34 mouse cellular contexts compared by ENCODE assay signal in the genomic region with DNA sequence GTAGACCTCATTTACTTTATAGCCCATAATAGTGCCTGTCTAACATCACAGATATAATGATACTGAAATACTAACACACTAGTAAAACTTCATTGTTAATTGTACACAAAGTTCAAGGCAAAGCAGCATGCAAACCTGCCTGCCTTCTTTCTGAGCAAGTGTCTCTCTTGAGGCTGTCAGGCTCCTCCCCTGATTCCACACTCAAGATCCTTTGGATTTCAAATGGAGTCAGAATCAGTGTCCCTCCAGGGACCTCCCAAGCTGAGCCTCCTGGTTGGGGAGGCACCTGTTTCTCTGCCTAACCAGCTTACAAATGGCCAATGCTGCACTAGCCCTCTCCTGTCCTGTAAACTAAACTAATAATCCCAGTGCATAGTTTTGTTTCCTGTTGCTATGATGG.
"Had no signal": no experiment of that assay in that cellular context is flagged by ENCODE, and none has a peak within 500 bp of the region (broad histone marks: within the 10 kb centered on the region; RNA-seq: fewer than 3 reads in every experiment).

No protein-coding gene starts in this region.

- DNase-seq: heart, postnatal 10 days; heart, postnatal 14 days; heart, postnatal 36 days; heart, postnatal 4 days; kidney, adult 11 months; kidney, adult 18-20 months; kidney, adult 2 months; kidney, adult 8-10 months; kidney, adult 9 months; kidney, postnatal 10 days; kidney, postnatal 14 days; kidney, postnatal 25 days; kidney, postnatal 36 days; kidney, postnatal 4 days; layer of hippocampus, adult 9-11 months; layer of hippocampus, postnatal 36 days had no signal

- H3K27me3 ChIP-seq: heart, embryonic 12.5 days; heart, embryonic 13.5 days; heart, embryonic 15.5 days; hindbrain, embryonic 12.5 days; hindbrain, embryonic 13.5 days; hindbrain, embryonic 15.5 days; intestine, embryonic 15.5 days; kidney, embryonic 15.5 days had no signal

- H3K9me3 ChIP-seq: heart, embryonic 10.5 days; heart, embryonic 12.5 days; heart, embryonic 13.5 days; heart, embryonic 15.5 days; hindbrain, embryonic 10.5 days; hindbrain, embryonic 12.5 days; hindbrain, embryonic 13.5 days; hindbrain, embryonic 15.5 days; intestine, embryonic 15.5 days; kidney, embryonic 15.5 days had no signal

- H3K36me3 ChIP-seq: heart, embryonic 10.5 days; heart, embryonic 12.5 days; heart, embryonic 13.5 days; heart, embryonic 15.5 days; hindbrain, embryonic 10.5 days; hindbrain, embryonic 12.5 days; hindbrain, embryonic 13.5 days; hindbrain, embryonic 15.5 days; intestine, embryonic 15.5 days; kidney, embryonic 15.5 days had no signal

- H3K27ac ChIP-seq: heart, embryonic 10.5 days; heart, embryonic 13.5 days; heart, embryonic 15.5 days; hindbrain, embryonic 10.5 days; hindbrain, embryonic 12.5 days; hindbrain, embryonic 13.5 days; hindbrain, embryonic 14.5 days; hindbrain, embryonic 15.5 days; hindbrain, postnatal 0 days; intestine, embryonic 15.5 days; kidney, embryonic 15.5 days; kidney, postnatal 0 days; layer of hippocampus, adult 2 months had no signal

- H3K4me2 ChIP-seq: heart, embryonic 11.5 days; heart, embryonic 12.5 days; heart, embryonic 13.5 days; heart, embryonic 15.5 days; hindbrain, embryonic 12.5 days; hindbrain, embryonic 13.5 days; hindbrain, embryonic 14.5 days; hindbrain, embryonic 15.5 days; intestine, embryonic 15.5 days; kidney, embryonic 15.5 days had no signal

- ATAC-seq: hindbrain, postnatal 0 days; inflammation-experienced regulatory T-cells, adult 6 months; intestine, embryonic 15.5 days; intestine, embryonic 16.5 days; intestine, postnatal 0 days had no signal

- H3K4me3 ChIP-seq: heart, embryonic 10.5 days; heart, embryonic 12.5 days; heart, embryonic 13.5 days; heart, embryonic 15.5 days; hindbrain, embryonic 10.5 days; hindbrain, embryonic 12.5 days; hindbrain, embryonic 13.5 days; hindbrain, embryonic 15.5 days; intestine, embryonic 15.5 days; kidney, embryonic 15.5 days; layer of hippocampus, adult 2 months had no signal

- H3K4me1 ChIP-seq: heart, embryonic 10.5 days; heart, embryonic 12.5 days; heart, embryonic 15.5 days; hindbrain, embryonic 10.5 days; hindbrain, embryonic 12.5 days; hindbrain, embryonic 13.5 days; hindbrain, embryonic 15.5 days; intestine, embryonic 15.5 days; kidney, embryonic 15.5 days had no signal

- H3K9ac ChIP-seq: heart, embryonic 12.5 days; heart, embryonic 13.5 days; heart, embryonic 15.5 days; hindbrain, embryonic 12.5 days; hindbrain, embryonic 13.5 days; hindbrain, embryonic 14.5 days; hindbrain, embryonic 15.5 days; intestine, embryonic 15.5 days; kidney, embryonic 15.5 days had no signal
